Mouse (Mus musculus) left cerebral cortex, adult 6 months (tissue): ENCODE measurements around the gene Nexn. TPM values are rescaled to one million over a fixed set of nuclear protein-coding genes. Genes with fewer than 3 reads are reported as not detected.

Experiments
- long read RNA-seq, 2 experiments: library from polyadenylated mRNA; unstranded; transcript quantifications; one replicate each; pipeline ENCODE4 v2.0.0; 2019 to 2020
- polyA plus RNA-seq: library from polyadenylated mRNA; unstranded; fragments of <200 nt; fragmentation: Nextera tagmentation; gene quantifications from 2 replicates; pipeline ENCODE4 v1.2.3, GENCODE M21; 2021

The Nexn gene
- polyA plus RNA-seq = 5.5 and 5.8 TPM in 2 replicates
- long read RNA-seq, experiment 1, partial matches to known transcripts = 1 of 3 reads
- long read RNA-seq, experiment 1, other reads (novel, unspliced or antisense) = 2 of 3 reads
- long read RNA-seq, experiment 2, partial matches to known transcripts = 3 of 4 reads
- long read RNA-seq, experiment 2, other reads (novel, unspliced or antisense) = 1 of 4 reads

GRCm38 (mm10) chr3:152266036-152266421 is at the start of gene Nexn:
Nexn (minus strand) TSS chr3:152266350.

GRCm38 (mm10) chr3:152209967-152210634 is 56.0 kb downstream of the Nexn start, which contains the start of the genes Dnajb4 and Fubp1:
Dnajb4 (minus strand) TSS chr3:152210302.
Fubp1 (plus strand) TSS chr3:152210422.

Other genes starting within 250 kb of the Nexn start
- gene Gipc2, start 100.1 kb downstream of the Nexn start, polyA plus RNA-seq = 6.1 and 7.7 TPM in 2 replicates
- 42.6 and 44.9 TPM in 2 replicates for gene Dnajb4, start 56.0 kb downstream of the Nexn start, polyA plus RNA-seq
- 60.0 and 71.1 TPM in 2 replicates for gene Fubp1, start 55.9 kb downstream of the Nexn start, polyA plus RNA-seq
- gene Miga1, start 74.1 kb upstream of the Nexn start, polyA plus RNA-seq = 10.3 and 18.5 TPM in 2 replicates
- gene Usp33, start 80.1 kb upstream of the Nexn start, polyA plus RNA-seq = 62.5 and 69.5 TPM in 2 replicates
- gene Zzz3, start 129.1 kb upstream of the Nexn start, polyA plus RNA-seq = 6.6 and 11.1 TPM in 2 replicates